In the genomic region with DNA sequence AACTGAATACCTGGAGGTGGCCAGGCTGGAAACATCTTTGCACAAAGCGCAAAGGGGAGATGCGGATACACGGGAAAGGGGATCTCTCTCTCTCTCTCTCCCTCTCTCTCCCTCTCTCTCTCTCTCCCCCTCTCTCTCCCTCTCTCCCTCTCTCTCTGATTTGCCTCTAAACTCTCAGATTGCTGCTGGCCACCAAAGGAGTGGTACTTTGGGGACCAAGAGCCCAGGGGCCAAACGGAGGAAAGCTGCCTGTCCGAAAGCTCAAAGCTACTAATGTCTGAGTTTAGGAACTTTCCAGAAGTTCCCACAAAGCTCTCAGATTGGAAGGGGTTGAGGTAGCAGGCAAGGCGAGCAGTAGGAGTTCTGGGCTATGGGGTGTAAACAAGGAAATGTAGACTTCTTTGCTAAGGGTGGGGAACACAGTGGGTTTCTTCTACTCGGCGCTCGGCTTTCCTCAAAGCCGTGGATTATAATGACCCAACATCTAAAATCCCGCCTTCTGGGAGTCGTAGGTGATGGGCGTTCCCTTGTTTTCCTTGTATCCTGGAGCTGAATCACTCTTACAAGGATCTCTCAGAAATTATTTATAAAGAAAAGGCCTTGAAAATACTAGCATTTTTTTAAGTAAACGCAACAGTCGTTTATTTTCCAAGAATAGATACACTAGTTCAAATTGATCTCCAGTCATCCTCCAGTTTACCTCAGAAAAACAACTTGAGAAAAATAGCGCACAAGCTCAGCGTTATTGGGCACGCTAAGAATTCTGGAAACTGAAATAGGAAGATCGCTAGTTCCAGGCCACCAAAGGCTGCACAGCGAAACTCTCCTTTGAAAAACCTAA, we compare ENCODE assay signal across 11 mouse cellular contexts. TPM values are rescaled to one million over a fixed set of nuclear protein-coding genes. Genes with fewer than 3 reads are reported as not detected.
DNase-seq lines count a peak whose midpoint lies in the region; ATAC-seq lines count a peak whose summit lies in the region.
"Had no signal": no experiment of that assay in that cellular context is flagged by ENCODE, and none has a peak within 500 bp of the region (broad histone marks: within the 10 kb centered on the region; RNA-seq: fewer than 3 reads in every experiment).

No protein-coding gene starts in this region.

- H3K4me1 ChIP-seq in hindbrain, embryonic 12.5 days = peaks cover 22% of the 10 kb centered on the region
- peaks cover 17% of the 10 kb centered on the region; the same call in 1 of the 2 replicates for H3K4me1 ChIP-seq in hindbrain, embryonic 14.5 days (replicated peaks; ENCODE audit: control insufficient read depth, insufficient read depth, low read length)
- H3K4me1 ChIP-seq in embryonic facial prominence, embryonic 10.5 days = peaks cover 25% of the 10 kb centered on the region
- H3K4me1 ChIP-seq in hindbrain, embryonic 15.5 days (replicated peaks) = peaks cover 23% of the 10 kb centered on the region
- peaks cover 14% of the 10 kb centered on the region; the same call in 1 of the 2 replicates for H3K4me1 ChIP-seq in liver, embryonic 12.5 days

- no peak overlapping the region for H3K27ac ChIP-seq in hindbrain, embryonic 12.5 days
- no peak overlapping the region for H3K27ac ChIP-seq in hindbrain, embryonic 14.5 days
- H3K27ac ChIP-seq in embryonic facial prominence, embryonic 10.5 days (replicated peaks) = no peak overlapping the region
- no peak overlapping the region for H3K27ac ChIP-seq in hindbrain, embryonic 15.5 days (replicated peaks)
- H3K27ac ChIP-seq in liver, embryonic 12.5 days = no peak overlapping the region

- H3K9me3 ChIP-seq in hindbrain, embryonic 12.5 days (replicated peaks) = no peaks in the 10 kb centered on the region
- no peaks in the 10 kb centered on the region for H3K9me3 ChIP-seq in hindbrain, embryonic 14.5 days (ENCODE audit: control insufficient read depth, low read length)
- H3K9me3 ChIP-seq in embryonic facial prominence, embryonic 10.5 days = no peaks in the 10 kb centered on the region
- H3K9me3 ChIP-seq in hindbrain, embryonic 15.5 days = no peaks in the 10 kb centered on the region
- no peaks in the 10 kb centered on the region for H3K9me3 ChIP-seq in liver, embryonic 12.5 days (replicated peaks)

- H3K4me2 ChIP-seq in hindbrain, embryonic 12.5 days (replicated peaks) = no peak overlapping the region
- H3K4me2 ChIP-seq in hindbrain, embryonic 14.5 days (replicated peaks) = no peak overlapping the region
- H3K4me2 ChIP-seq in hindbrain, embryonic 15.5 days = no peak overlapping the region; the same call in 1 of the 2 replicates
- H3K4me2 ChIP-seq in liver, embryonic 12.5 days = no peak overlapping the region

- no peak for DNase-seq in hindbrain, embryonic 14.5 days (ENCODE audit: low spot score)
- DNase-seq in ES-CJ7 (ENCODE audit: low read depth, low spot score) = peak; percentile 23
- peak; percentile 58 for DNase-seq in embryonic facial prominence, embryonic 10.5 days (ENCODE audit: low spot score)
- no peak for DNase-seq in adrenal gland, postnatal 4 days (ENCODE audit: low spot score in 2 of 2)
- DNase-seq in cerebellum, adult 11 months = no peak

- H3K4me3 ChIP-seq in hindbrain, embryonic 12.5 days = peak overlapping the region; percentile 18; the same call in 1 of the 2 replicates
- no peak overlapping the region for H3K4me3 ChIP-seq in hindbrain, embryonic 14.5 days (replicated peaks; ENCODE audit: low read length)
- H3K4me3 ChIP-seq in embryonic facial prominence, embryonic 10.5 days = peak overlapping the region; percentile 40
- 0 out of 2 replicates have a peak overlapping the region, but pooled peaks have one; percentile 7 for H3K4me3 ChIP-seq in hindbrain, embryonic 15.5 days
- no peak overlapping the region for H3K4me3 ChIP-seq in liver, embryonic 12.5 days

- 2% methylated on average over 20 of the region's 20 CpGs for WGBS in hindbrain, embryonic 12.5 days
- WGBS in hindbrain, embryonic 14.5 days = 2% methylated on average over 20 of the region's 20 CpGs
- WGBS in embryonic facial prominence, embryonic 10.5 days = 2% methylated on average over 20 of the region's 20 CpGs
- WGBS in hindbrain, embryonic 15.5 days = 2% methylated on average over 20 of the region's 20 CpGs
- WGBS in liver, embryonic 12.5 days (ENCODE audit: insufficient replicate concordance) = 5% methylated on average over 17 of the region's 20 CpGs

- no peak overlapping the region for H3K9ac ChIP-seq in hindbrain, embryonic 12.5 days
- no peak overlapping the region for H3K9ac ChIP-seq in hindbrain, embryonic 14.5 days
- H3K9ac ChIP-seq in hindbrain, embryonic 15.5 days = no peak overlapping the region
- H3K9ac ChIP-seq in liver, embryonic 12.5 days = no peak overlapping the region

- H3K27me3 ChIP-seq in hindbrain, embryonic 12.5 days = peaks cover 80% of the 10 kb centered on the region
- H3K27me3 ChIP-seq in hindbrain, embryonic 14.5 days (ENCODE audit: control insufficient read depth, insufficient read depth, low read length) = peaks cover 72% of the 10 kb centered on the region
- peaks cover 90% of the 10 kb centered on the region for H3K27me3 ChIP-seq in embryonic facial prominence, embryonic 10.5 days (replicated peaks; ENCODE audit: low read depth, poor library complexity, severe bottlenecking)
- H3K27me3 ChIP-seq in hindbrain, embryonic 15.5 days = peaks cover 67% of the 10 kb centered on the region
- H3K27me3 ChIP-seq in liver, embryonic 12.5 days (replicated peaks) = peaks cover 82% of the 10 kb centered on the region

- ATAC-seq in hindbrain, embryonic 12.5 days (ENCODE audit: low FRiP score) = no peak
- no peak for ATAC-seq in hindbrain, embryonic 14.5 days (ENCODE audit: low FRiP score)
- ATAC-seq in hindbrain, embryonic 15.5 days (ENCODE audit: low FRiP score, low read depth) = no peak
- no peak for ATAC-seq in liver, embryonic 12.5 days

- H3K36me3 ChIP-seq in hindbrain, embryonic 12.5 days = no peaks in the 10 kb centered on the region
- no peaks in the 10 kb centered on the region for H3K36me3 ChIP-seq in hindbrain, embryonic 14.5 days (replicated peaks; ENCODE audit: control insufficient read depth, insufficient read depth)
- no peaks in the 10 kb centered on the region for H3K36me3 ChIP-seq in embryonic facial prominence, embryonic 10.5 days (replicated peaks)
- H3K36me3 ChIP-seq in hindbrain, embryonic 15.5 days = no peaks in the 10 kb centered on the region
- no peaks in the 10 kb centered on the region for H3K36me3 ChIP-seq in liver, embryonic 12.5 days
- H3K36me3 ChIP-seq: G1E had no signal

RNA-seq across cellular contexts. Expression of gene Foxd4, which starts 2.9 kb away (rescaled TPM):
- 0.20 and 0.87 TPM in 2 replicates for polyA plus RNA-seq in hindbrain, embryonic 12.5 days (2016; fragmentation: Nextera tagmentation; extraction: Ambion mirVana)
- 0.13 and 0.23 TPM in 2 replicates for polyA plus RNA-seq in hindbrain, embryonic 14.5 days (2014; fragmentation: Nextera tagmentation; extraction: Ambion mirVana)
- not detected in 2 replicates for polyA plus RNA-seq in embryonic facial prominence, embryonic 10.5 days (2016; fragmentation: Nextera tagmentation; extraction: Ambion mirVana)
- polyA plus RNA-seq in hindbrain, embryonic 15.5 days (2015; fragmentation: Nextera tagmentation; extraction: Ambion mirVana) = 0.16 and 0.27 TPM in 2 replicates
- polyA plus RNA-seq in liver, embryonic 12.5 days (2016; fragmentation: Nextera tagmentation; extraction: Ambion mirVana) = not detected in 2 replicates
- not detected for total RNA-seq in adrenal gland, postnatal 4 days (2021)
- total RNA-seq: G1E; hematopoietic stem cell, adult 5-6 weeks; layer of hippocampus, postnatal 25 days had no signal
- polyA plus RNA-seq: G1E had no signal

RNA-seq across cellular contexts. Expression of gene Gm10053, which starts 22.6 kb away (rescaled TPM):
- 182 and 202 TPM in 2 replicates for polyA plus RNA-seq in hindbrain, embryonic 12.5 days (2016; fragmentation: Nextera tagmentation; extraction: Ambion mirVana)
- 296 and 310 TPM in 2 replicates for polyA plus RNA-seq in hindbrain, embryonic 14.5 days (2014; fragmentation: Nextera tagmentation; extraction: Ambion mirVana)
- polyA plus RNA-seq in embryonic facial prominence, embryonic 10.5 days (2016; fragmentation: Nextera tagmentation; extraction: Ambion mirVana) = 316 and 320 TPM in 2 replicates
- polyA plus RNA-seq in hindbrain, embryonic 15.5 days (2015; fragmentation: Nextera tagmentation; extraction: Ambion mirVana) = 271 and 287 TPM in 2 replicates
- 210 and 231 TPM in 2 replicates for polyA plus RNA-seq in liver, embryonic 12.5 days (2016; fragmentation: Nextera tagmentation; extraction: Ambion mirVana)
- total RNA-seq in adrenal gland, postnatal 4 days (2021) = 100 to 1,000 TPM; 185 to 212 TPM

RNA-seq across cellular contexts. Expression of gene Pgm5, which starts 36.5 kb away (rescaled TPM):
- polyA plus RNA-seq in hindbrain, embryonic 12.5 days (2016; fragmentation: Nextera tagmentation; extraction: Ambion mirVana) = 1.6 and 1.9 TPM in 2 replicates
- 1.1 and 1.5 TPM in 2 replicates for polyA plus RNA-seq in hindbrain, embryonic 14.5 days (2014; fragmentation: Nextera tagmentation; extraction: Ambion mirVana)
- 0.10 and 0.24 TPM in 2 replicates for polyA plus RNA-seq in embryonic facial prominence, embryonic 10.5 days (2016; fragmentation: Nextera tagmentation; extraction: Ambion mirVana)
- 1.2 and 2.2 TPM in 2 replicates for polyA plus RNA-seq in hindbrain, embryonic 15.5 days (2015; fragmentation: Nextera tagmentation; extraction: Ambion mirVana)
- 0.39 and 0.62 TPM in 2 replicates for polyA plus RNA-seq in liver, embryonic 12.5 days (2016; fragmentation: Nextera tagmentation; extraction: Ambion mirVana)
- 10 to 100 TPM; 55.4 to 58.0 TPM for total RNA-seq in adrenal gland, postnatal 4 days (2021)
- total RNA-seq: hematopoietic stem cell, adult 5-6 weeks had no signal
- polyA plus RNA-seq: G1E had no signal

Comparison
In these comparisons a context has a peak if more than half of its experiments do, and no peak if none do; other contexts are left out.
1. H3K4me3 ChIP-seq: peak in hindbrain, embryonic 12.5 days (single experiment), embryonic facial prominence, embryonic 10.5 days (single experiment) and hindbrain, embryonic 15.5 days (single experiment); none in hindbrain, embryonic 14.5 days (single experiment) and liver, embryonic 12.5 days (single experiment).
2. DNase-seq: peak in ES-CJ7 (single experiment) and embryonic facial prominence, embryonic 10.5 days (single experiment); none in hindbrain, embryonic 14.5 days (single experiment), adrenal gland, postnatal 4 days (0 of 2) and cerebellum, adult 11 months (single experiment).